Mouse (Mus musculus): ENCODE results near the gene Timm10b.

Gene Timm10b

DNA sequence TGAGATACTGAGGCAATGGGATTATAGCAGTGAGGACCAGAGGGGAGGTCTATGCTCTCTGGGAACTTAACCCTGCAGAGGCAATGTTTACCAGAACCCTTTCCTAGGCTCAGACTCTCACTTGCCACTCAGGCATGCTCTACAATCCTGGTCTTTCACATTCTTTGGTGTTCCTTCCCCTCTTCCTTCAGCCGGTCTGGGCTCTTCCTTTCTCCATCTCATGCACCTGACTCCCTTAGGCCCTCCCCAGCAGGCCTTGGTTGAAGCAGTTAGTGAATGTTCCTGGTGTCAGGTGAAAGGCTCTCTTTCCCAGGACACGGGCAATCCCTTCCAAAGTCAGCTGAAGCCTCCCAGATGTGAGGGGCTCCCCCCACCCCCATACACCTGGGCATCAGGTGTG is at the start of gene Timm10b:
Timm10b (plus strand) TSS at position 301 of the 400 bp plus-strand sequence.
- TF ChIP-seq CTCF (conservative IDR thresholded peaks at IDR 0.05; ENCODE audit: low read length): no peak
- no peak for TF ChIP-seq POU5F1 (IDR thresholded peaks at IDR 0.05; ENCODE audit: borderline replicate concordance, low read length)
- no peak for TF ChIP-seq NANOG (IDR thresholded peaks at IDR 0.05; ENCODE audit: borderline replicate concordance, low read length)
- Histone ChIP-seq H3K4me1 (replicated peaks; ENCODE audit: low read depth, low read length) (peaks cover 34% of the 10 kb centered on the region), H3K9me3 (ENCODE audit: low read length) (no peaks in the 10 kb centered on the region), H3K4me3 (replicated peaks; ENCODE audit: low read length) (peak within 1 kb of the TSS; percentile 94), H3K27me3 (ENCODE audit: insufficient read depth, low read length) (peaks cover 5% of the 10 kb centered on the region), H3K36me3 (ENCODE audit: insufficient read depth, low read length) (peaks cover 67% of the 10 kb centered on the region)

GRCm38 (mm10) chr7:105590097-105590496 is 49.8 kb upstream of the Timm10b start:
- TF ChIP-seq NANOG (IDR thresholded peaks at IDR 0.05; ENCODE audit: borderline replicate concordance, low read length) (no peak), CTCF (conservative IDR thresholded peaks at IDR 0.05; ENCODE audit: low read length) (no peak), POU5F1 (IDR thresholded peaks at IDR 0.05; ENCODE audit: borderline replicate concordance, low read length) (no peak)
- no peaks in the 10 kb centered on the region for H3K9me3 ChIP-seq (ENCODE audit: low read length)
- H3K4me3 ChIP-seq (replicated peaks; ENCODE audit: low read length): 0 out of 2 replicates have a peak overlapping the region, but pooled peaks have one; percentile 20
- H3K4me1 ChIP-seq (replicated peaks; ENCODE audit: low read depth, low read length): peaks cover 16% of the 10 kb centered on the region
- no peaks in the 10 kb centered on the region for H3K36me3 ChIP-seq (ENCODE audit: insufficient read depth, low read length)
- peaks cover 7% of the 10 kb centered on the region for H3K27me3 ChIP-seq (ENCODE audit: insufficient read depth, low read length)

DNA sequence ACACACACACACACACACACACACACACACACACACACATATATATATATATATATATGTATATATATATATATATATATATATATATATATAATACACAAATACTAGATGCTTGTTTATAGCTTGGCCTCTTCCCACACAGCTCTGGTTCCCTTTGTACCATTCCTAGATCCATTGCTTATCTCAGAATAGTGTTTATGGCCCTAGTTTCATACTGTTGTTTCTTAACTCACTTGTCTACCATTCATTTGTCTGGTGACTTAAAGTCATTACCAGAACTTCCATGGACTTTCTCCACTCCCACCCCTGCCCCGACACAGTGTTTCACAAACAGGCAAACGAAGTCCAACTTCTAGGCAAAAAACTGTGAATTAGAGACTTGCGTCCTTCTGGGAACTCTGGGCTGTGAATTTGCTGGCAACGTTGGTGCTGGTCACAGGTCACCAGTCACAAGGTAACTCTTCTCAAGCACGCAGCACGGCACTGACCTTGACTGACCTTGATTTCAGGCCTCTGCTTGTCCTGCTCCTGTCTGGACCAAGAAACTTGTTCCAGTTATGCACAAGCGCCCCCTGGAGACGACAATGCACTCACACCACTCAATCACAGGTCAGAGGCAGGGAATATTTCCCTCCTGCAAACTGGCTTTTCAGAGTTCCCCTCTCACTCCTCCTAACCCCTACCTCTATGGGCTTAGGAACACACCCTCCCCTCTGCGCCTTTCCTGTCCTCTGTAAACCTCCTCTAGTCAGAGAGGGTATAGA is 36.8 kb upstream of the Timm10b start:
- no peak for TF ChIP-seq POU5F1 (IDR thresholded peaks at IDR 0.05; ENCODE audit: borderline replicate concordance, low read length)
- TF ChIP-seq NANOG (IDR thresholded peaks at IDR 0.05; ENCODE audit: borderline replicate concordance, low read length): no peak
- TF ChIP-seq CTCF (conservative IDR thresholded peaks at IDR 0.05; ENCODE audit: low read length): peak; percentile 71
- peaks cover 2% of the 10 kb centered on the region; the same call in 1 of the 2 replicates for H3K4me1 ChIP-seq (replicated peaks; ENCODE audit: low read depth, low read length)

GRCm38 (mm10) chr7:105608467-105608866 is 31.4 kb upstream of the Timm10b start:
- peaks cover 28% of the 10 kb centered on the region for H3K36me3 ChIP-seq (ENCODE audit: insufficient read depth, low read length)
- no peak overlapping the region for H3K4me3 ChIP-seq (replicated peaks; ENCODE audit: low read length)
- H3K9me3 ChIP-seq (ENCODE audit: low read length): no peaks in the 10 kb centered on the region
- H3K4me1 ChIP-seq (replicated peaks; ENCODE audit: low read depth, low read length): 0 out of 2 replicates have a peak, but pooled peaks cover under 1% of the 10 kb centered on the region
- no peaks in the 10 kb centered on the region for H3K27me3 ChIP-seq (ENCODE audit: insufficient read depth, low read length)
- TF ChIP-seq NANOG (IDR thresholded peaks at IDR 0.05; ENCODE audit: borderline replicate concordance, low read length) (no peak), CTCF (conservative IDR thresholded peaks at IDR 0.05; ENCODE audit: low read length) (no peak)

More for the DNA sequence above, 36.8 kb upstream of the Timm10b start:
- Histone ChIP-seq H3K27me3 (ENCODE audit: insufficient read depth, low read length) (no peaks in the 10 kb centered on the region; the same call in 1 of the 2 replicates), H3K36me3 (ENCODE audit: insufficient read depth, low read length) (no peaks in the 10 kb centered on the region), H3K4me3 (replicated peaks; ENCODE audit: low read length) (no peak overlapping the region), H3K9me3 (ENCODE audit: low read length) (no peaks in the 10 kb centered on the region)

GRCm38 (mm10) chr7:105611767-105612166 is 28.1 kb upstream of the Timm10b start:
- TF ChIP-seq POU5F1 (IDR thresholded peaks at IDR 0.05; ENCODE audit: borderline replicate concordance, low read length) (no peak), CTCF (conservative IDR thresholded peaks at IDR 0.05; ENCODE audit: low read length) (no peak), NANOG (IDR thresholded peaks at IDR 0.05; ENCODE audit: borderline replicate concordance, low read length) (no peak)
- Histone ChIP-seq H3K27me3 (ENCODE audit: insufficient read depth, low read length) (no peaks in the 10 kb centered on the region), H3K4me3 (replicated peaks; ENCODE audit: low read length) (no peak overlapping the region), H3K36me3 (ENCODE audit: insufficient read depth, low read length) (peaks cover 57% of the 10 kb centered on the region), H3K9me3 (ENCODE audit: low read length) (no peaks in the 10 kb centered on the region), H3K4me1 (replicated peaks; ENCODE audit: low read depth, low read length) (no peaks in the 10 kb centered on the region)

GRCm38 (mm10) chr7:105614400-105614799 is 25.5 kb upstream of the Timm10b start:
- H3K27me3 ChIP-seq (ENCODE audit: insufficient read depth, low read length): no peaks in the 10 kb centered on the region
- H3K4me1 ChIP-seq (replicated peaks; ENCODE audit: low read depth, low read length): peaks cover 5% of the 10 kb centered on the region; the same call in 1 of the 2 replicates
- H3K36me3 ChIP-seq (ENCODE audit: insufficient read depth, low read length): peaks cover 83% of the 10 kb centered on the region
- H3K4me3 ChIP-seq (replicated peaks; ENCODE audit: low read length): no peak overlapping the region
- peaks cover 26% of the 10 kb centered on the region for H3K9me3 ChIP-seq (ENCODE audit: low read length)
- TF ChIP-seq POU5F1 (IDR thresholded peaks at IDR 0.05; ENCODE audit: borderline replicate concordance, low read length): no peak
- no peak for TF ChIP-seq NANOG (IDR thresholded peaks at IDR 0.05; ENCODE audit: borderline replicate concordance, low read length)
- no peak for TF ChIP-seq CTCF (conservative IDR thresholded peaks at IDR 0.05; ENCODE audit: low read length)

- Histone ChIP-seq H3K36me3 (ENCODE audit: insufficient read depth, low read length) (peaks cover 94% of the 10 kb centered on the region), H3K4me1 (replicated peaks; ENCODE audit: low read depth, low read length) (peaks cover 5% of the 10 kb centered on the region; the same call in 1 of the 2 replicates), H3K4me3 (replicated peaks; ENCODE audit: low read length) (no peak overlapping the region), H3K27me3 (ENCODE audit: insufficient read depth, low read length) (no peaks in the 10 kb centered on the region), H3K9me3 (ENCODE audit: low read length) (peaks cover 39% of the 10 kb centered on the region)
- TF ChIP-seq POU5F1 (IDR thresholded peaks at IDR 0.05; ENCODE audit: borderline replicate concordance, low read length) (no peak), CTCF (conservative IDR thresholded peaks at IDR 0.05; ENCODE audit: low read length) (no peak), NANOG (IDR thresholded peaks at IDR 0.05; ENCODE audit: borderline replicate concordance, low read length) (no peak)
Measured at GRCm38 (mm10) chr7:105615720-105616119, 24.1 kb upstream of the Timm10b start.

DNA sequence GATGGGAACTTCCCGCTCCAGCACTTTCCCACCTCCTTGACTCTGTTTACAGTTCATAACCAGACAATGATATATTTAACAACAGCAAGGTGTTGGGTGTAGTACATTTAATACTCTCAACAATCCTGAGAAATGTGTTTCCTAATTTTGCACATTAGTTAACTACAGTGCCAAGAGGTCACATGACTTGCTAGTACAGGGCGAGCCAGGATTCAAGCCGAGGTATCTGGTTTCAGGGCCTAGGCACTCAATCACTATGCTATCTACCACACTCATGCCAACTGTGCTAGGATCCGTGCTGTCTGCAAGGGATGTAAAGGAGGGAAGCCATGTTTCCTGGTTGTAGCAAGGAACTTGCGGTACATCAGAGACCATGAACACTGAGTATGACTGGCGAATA is 23.3 kb upstream of the Timm10b start:
- peaks cover 93% of the 10 kb centered on the region for H3K36me3 ChIP-seq (ENCODE audit: insufficient read depth, low read length)
- TF ChIP-seq POU5F1 (IDR thresholded peaks at IDR 0.05; ENCODE audit: borderline replicate concordance, low read length): no peak
- TF ChIP-seq NANOG (IDR thresholded peaks at IDR 0.05; ENCODE audit: borderline replicate concordance, low read length): no peak
- no peak for TF ChIP-seq CTCF (conservative IDR thresholded peaks at IDR 0.05; ENCODE audit: low read length)
- no peaks in the 10 kb centered on the region for H3K27me3 ChIP-seq (ENCODE audit: insufficient read depth, low read length)
- peaks cover 43% of the 10 kb centered on the region for H3K9me3 ChIP-seq (ENCODE audit: low read length)
- H3K4me1 ChIP-seq (replicated peaks; ENCODE audit: low read depth, low read length): peaks cover 5% of the 10 kb centered on the region; the same call in 1 of the 2 replicates
- H3K4me3 ChIP-seq (replicated peaks; ENCODE audit: low read length): no peak overlapping the region

All from E14TG2a.4 (cell line).